Mouse (Mus musculus) ES-Bruce4 (cell line): Measurements from ENCODE around the gene Nudt3. TPM values are rescaled to one million over a fixed set of nuclear protein-coding genes. Genes with fewer than 3 reads are reported as not detected.

Experiments used
- H3K27ac ChIP-seq: 2 replicates; pipeline ENCODE4 v1.5.1; 2012; ENCODE audit warnings: low read length, inconsistent platforms; ENCODE audit not compliant: insufficient read depth
- H3K27me3 ChIP-seq: 2 replicates; pipeline ENCODE4 v1.6.1; 2012; ENCODE audit warnings: mild to moderate bottlenecking, low read length, inconsistent platforms; ENCODE audit not compliant: control insufficient read depth, poor library complexity, insufficient read depth, severe bottlenecking
- H3K36me3 ChIP-seq: 2 replicates; pipeline ENCODE4 v1.6.1; 2012; ENCODE audit warnings: inconsistent platforms, mild to moderate bottlenecking, low read length, moderate library complexity; ENCODE audit not compliant: control insufficient read depth, poor library complexity, insufficient read depth, severe bottlenecking
- H3K4me1 ChIP-seq: one replicate; pipeline ENCODE4 v1.8.1; 2011; ENCODE audit warnings: low read length; ENCODE audit not compliant: control insufficient read depth, insufficient read depth
- H3K4me3 ChIP-seq: 2 replicates; pipeline ENCODE4 v1.5.1; 2011; ENCODE audit warnings: low read depth, mild to moderate bottlenecking, low read length
- H3K9ac ChIP-seq: 2 replicates; pipeline ENCODE4 v1.6.1; 2012; ENCODE audit warnings: low read depth, mild to moderate bottlenecking, inconsistent platforms; ENCODE audit not compliant: poor library complexity, severe bottlenecking
- H3K9me3 ChIP-seq: replicated peaks from 2 replicates; pipeline ENCODE4 v1.6.1; 2012; ENCODE audit warnings: mild to moderate bottlenecking, low read length, inconsistent platforms; ENCODE audit not compliant: control insufficient read depth, poor library complexity, insufficient read depth, severe bottlenecking
- CTCF ChIP-seq: IDR thresholded peaks from one replicate; pipeline ENCODE4 v1.8.1; 2011; ENCODE audit warnings: low read depth, low read length
- EP300 ChIP-seq: IDR thresholded peaks from 2 replicates; pipeline ENCODE4 v1.6.1; 2011; ENCODE audit warnings: low read depth, low read length; ENCODE audit not compliant: insufficient read depth
- POLR2A ChIP-seq: IDR thresholded peaks from one replicate; pipeline ENCODE4 v1.8.1; 2011; ENCODE audit warnings: low read length; ENCODE audit not compliant: insufficient read depth
- polyA plus RNA-seq: library from polyadenylated mRNA; stranded (reverse); fragments of >200 nt; gene quantifications from 2 replicates; pipeline ENCODE4 v1.2.4, GENCODE M21; 2011; ENCODE audit warnings: low read depth; ENCODE audit not compliant: missing spikeins, insufficient read depth, insufficient read length

Nudt3 gene
- polyA plus RNA-seq, 1 experiment, result 68.8 TPM

- Histone ChIP-seq H3K36me3 (peaks cover 3% of the 10 kb centered on the region; the same call in 1 of the 2 replicates), H3K27me3 (no peaks in the 10 kb centered on the region), H3K9me3 (no peaks in the 10 kb centered on the region)
Measured at GRCm38 (mm10) chr17:27576056-27576455, 47.2 kb downstream of the Nudt3 start.

GRCm38 (mm10) chr17:27575116-27575776 is 48.0 kb downstream of the Nudt3 start:
- H3K27me3 ChIP-seq, result no peaks in the 10 kb centered on the region
- H3K36me3 ChIP-seq, result no peaks in the 10 kb centered on the region
- H3K4me3 ChIP-seq, result no peak overlapping the region
- peaks cover 2% of the 10 kb centered on the region for H3K4me1 ChIP-seq
- no peak overlapping the region for H3K27ac ChIP-seq
- no peak overlapping the region for H3K9ac ChIP-seq
- no peaks in the 10 kb centered on the region for H3K9me3 ChIP-seq
- no peak for TF ChIP-seq CTCF

More at GRCm38 (mm10) chr17:27576056-27576455, 47.2 kb downstream of the Nudt3 start:
- H3K4me1 ChIP-seq, result peaks cover 2% of the 10 kb centered on the region
- no peak overlapping the region for H3K4me3 ChIP-seq
- H3K27ac ChIP-seq, result no peak overlapping the region
- TF ChIP-seq POLR2A (no peak), CTCF (no peak), EP300 (no peak)
- no peak overlapping the region for H3K9ac ChIP-seq

- no peaks in the 10 kb centered on the region for H3K27me3 ChIP-seq
- no peaks in the 10 kb centered on the region for H3K36me3 ChIP-seq
Measured at GRCm38 (mm10) chr17:27574470-27575115, 48.7 kb downstream of the Nudt3 start.

GRCm38 (mm10) chr17:27573772-27574320 is 49.4 kb downstream of the Nudt3 start:
- Histone ChIP-seq H3K9me3 (no peaks in the 10 kb centered on the region), H3K27me3 (no peaks in the 10 kb centered on the region), H3K4me3 (no peak overlapping the region), H3K9ac (no peak overlapping the region), H3K27ac (no peak overlapping the region), H3K4me1 (no peaks in the 10 kb centered on the region), H3K36me3 (no peaks in the 10 kb centered on the region)
- no peak for TF ChIP-seq POLR2A
- TF ChIP-seq EP300, result no peak
- no peak for TF ChIP-seq CTCF

More at GRCm38 (mm10) chr17:27574470-27575115, 48.7 kb downstream of the Nudt3 start:
- Histone ChIP-seq H3K27ac (no peak overlapping the region), H3K9ac (no peak overlapping the region), H3K4me3 (no peak overlapping the region), H3K9me3 (no peaks in the 10 kb centered on the region), H3K4me1 (no peaks in the 10 kb centered on the region)
- TF ChIP-seq POLR2A (no peak), EP300 (no peak), CTCF (no peak)

GRCm38 (mm10) chr17:27571315-27571714 is 52.0 kb downstream of the Nudt3 start:
- Histone ChIP-seq H3K27me3 (no peaks in the 10 kb centered on the region), H3K4me3 (no peak overlapping the region), H3K27ac (no peak overlapping the region), H3K4me1 (no peaks in the 10 kb centered on the region), H3K9ac (no peak overlapping the region), H3K36me3 (no peaks in the 10 kb centered on the region), H3K9me3 (no peaks in the 10 kb centered on the region)
- no peak for TF ChIP-seq POLR2A
- TF ChIP-seq EP300, result no peak
- TF ChIP-seq CTCF, result no peak

GRCm38 (mm10) chr17:27568228-27568627 is 55.1 kb downstream of the Nudt3 start:
- no peaks in the 10 kb centered on the region for H3K9me3 ChIP-seq

More at GRCm38 (mm10) chr17:27568228-27568627, 55.1 kb downstream of the Nudt3 start:
- Histone ChIP-seq H3K9ac (no peak overlapping the region), H3K4me3 (no peak overlapping the region), H3K4me1 (no peaks in the 10 kb centered on the region), H3K27me3 (no peaks in the 10 kb centered on the region), H3K27ac (no peak overlapping the region), H3K36me3 (no peaks in the 10 kb centered on the region)
- TF ChIP-seq CTCF, result no peak
- no peak for TF ChIP-seq EP300
- no peak for TF ChIP-seq POLR2A
